Mouse (Mus musculus): Measurements from ENCODE around the gene Esrrb. TPM values are rescaled to one million over a fixed set of nuclear protein-coding genes. Genes with fewer than 3 reads are reported as not detected.

Gene Esrrb
- polyA plus RNA-seq, 3 experiments from 2014 or later = 0.34 TPM; not detected in 2

Other genes starting within 250 kb of the Esrrb start
- 10 to 100 TPM; 21.2 to 22.9 (median 21.5) TPM for gene Gpatch2l, start 119.3 kb upstream of the Esrrb start, polyA plus RNA-seq (2017; shearing (Covaris generic))

Measured in inflammation-experienced regulatory T-cells, adult 6 months (primary cell).